Mouse (Mus musculus): ENCODE measurements around the gene Tmem203.

DNA sequence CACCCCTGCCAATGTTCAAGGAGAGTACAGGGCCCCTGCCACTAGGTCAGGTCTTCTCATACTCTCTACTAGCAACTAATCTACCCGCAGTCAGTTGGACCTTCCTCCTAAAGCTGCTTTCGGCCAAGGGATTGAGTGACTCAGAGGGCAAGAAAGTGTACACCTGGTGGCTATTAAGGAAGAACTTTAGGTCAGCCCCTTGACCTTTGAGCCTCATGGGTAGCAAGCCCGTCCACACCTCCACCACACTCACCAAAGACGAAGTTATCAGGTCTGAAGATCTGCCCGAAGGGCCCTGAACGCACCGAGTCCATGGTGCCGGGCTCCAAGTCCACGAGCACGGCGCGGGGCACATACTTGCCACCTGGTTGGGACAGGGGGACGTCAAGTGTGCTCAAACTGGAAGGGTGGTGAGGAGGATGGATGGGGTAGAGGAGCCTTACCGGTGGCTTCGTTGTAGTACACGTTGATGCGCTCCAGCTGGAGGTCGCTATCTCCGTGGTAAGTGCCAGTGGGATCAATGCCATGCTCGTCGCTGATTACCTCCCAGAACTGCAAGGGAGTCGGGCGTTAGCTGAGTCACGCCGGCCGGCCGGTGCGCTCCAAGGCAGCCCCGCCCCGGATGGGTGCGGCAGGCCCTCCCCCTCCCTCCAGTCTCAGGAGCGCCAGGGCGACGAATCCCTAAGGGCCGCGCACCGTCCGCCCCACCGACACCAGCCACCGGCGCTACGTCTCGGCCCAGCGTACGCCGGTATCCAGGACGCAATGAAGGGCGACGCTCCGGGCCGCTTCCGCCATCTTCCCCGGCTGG lies 31.4 kb upstream of the Tmem203 start:
- TF ChIP-seq TAL1 (IDR thresholded peaks at IDR 0.05; ENCODE audit: low read length) = peak; percentile 55; the same call in 2 of the 3 replicates
- peak; percentile 64 for TF ChIP-seq GATA1 (IDR thresholded peaks at IDR 0.05; ENCODE audit: low read length)

Data from erythroblast, embryonic 14.5 days (primary cell).